In genomic region chr3:148136791-148137251, GRCm38 (mm10) we compare ENCODE assay signal across 12 mouse cellular contexts.
DNase-seq lines count a peak whose midpoint lies in the region; ATAC-seq lines count a peak whose summit lies in the region.
"Had no signal": no experiment of that assay in that cellular context is flagged by ENCODE, and none has a peak within 500 bp of the region (broad histone marks: within the 10 kb centered on the region; RNA-seq: fewer than 3 reads in every experiment).

No protein-coding gene starts in this region.

- H3K9me3 ChIP-seq in forebrain, embryonic 14.5 days (replicated peaks; ENCODE audit: control insufficient read depth, low read length): no peaks in the 10 kb centered on the region
- H3K9me3 ChIP-seq in forebrain, embryonic 15.5 days: no peaks in the 10 kb centered on the region
- H3K9me3 ChIP-seq: heart, embryonic 15.5 days had no signal

- no peak overlapping the region for H3K27ac ChIP-seq in forebrain, embryonic 14.5 days (ENCODE audit: low read depth, low read length)
- H3K27ac ChIP-seq in forebrain, embryonic 15.5 days (replicated peaks): no peak overlapping the region
- H3K27ac ChIP-seq: heart, embryonic 15.5 days; hindbrain, embryonic 14.5 days had no signal

- no peaks in the 10 kb centered on the region for H3K4me1 ChIP-seq in forebrain, embryonic 14.5 days (ENCODE audit: control insufficient read depth, insufficient read depth, low read length)
- no peaks in the 10 kb centered on the region for H3K4me1 ChIP-seq in forebrain, embryonic 15.5 days
- H3K4me1 ChIP-seq: heart, embryonic 15.5 days had no signal

- WGBS in forebrain, embryonic 14.5 days: 86% methylated on average over 3 of the region's 3 CpGs
- WGBS in forebrain, embryonic 15.5 days: 73% methylated on average over 3 of the region's 3 CpGs

- no peaks in the 10 kb centered on the region for H3K36me3 ChIP-seq in forebrain, embryonic 14.5 days (ENCODE audit: control insufficient read depth, insufficient read depth, low read length)
- no peaks in the 10 kb centered on the region for H3K36me3 ChIP-seq in forebrain, embryonic 15.5 days
- H3K36me3 ChIP-seq: heart, embryonic 15.5 days had no signal

- no peak overlapping the region for H3K9ac ChIP-seq in forebrain, embryonic 14.5 days (ENCODE audit: low read length)
- no peak overlapping the region for H3K9ac ChIP-seq in forebrain, embryonic 15.5 days (replicated peaks)
- H3K9ac ChIP-seq: heart, embryonic 15.5 days; hindbrain, embryonic 14.5 days had no signal

- peak; percentile 7 for DNase-seq in forebrain, embryonic 14.5 days (ENCODE audit: low spot score)
- DNase-seq in 3T3-L1 (ENCODE audit: low read depth, low spot score): peak; percentile 35
- peak; percentile 18 for DNase-seq in brain, adult 2 months (ENCODE audit: low read depth, low spot score)
- DNase-seq in lung, adult 18-20 months: peak; percentile 38 to 61
- DNase-seq in embryo, embryonic 9.5 days (ENCODE audit: extremely low spot score): no peak
- DNase-seq in urinary bladder, postnatal 4 days (ENCODE audit: low spot score in 2 of 2): no peak
- DNase-seq: right cerebral cortex, postnatal 25 days; thymus, postnatal 14 days had no signal

- H3K27me3 ChIP-seq in forebrain, embryonic 14.5 days (replicated peaks; ENCODE audit: control insufficient read depth, insufficient read depth, low read length): no peaks in the 10 kb centered on the region
- H3K27me3 ChIP-seq in forebrain, embryonic 15.5 days: no peaks in the 10 kb centered on the region
- H3K27me3 ChIP-seq: heart, embryonic 15.5 days had no signal

- no peak overlapping the region for H3K4me3 ChIP-seq in forebrain, embryonic 14.5 days (ENCODE audit: low read depth, low read length)
- H3K4me3 ChIP-seq in forebrain, embryonic 15.5 days: no peak overlapping the region
- H3K4me3 ChIP-seq: heart, embryonic 15.5 days had no signal

- H3K4me2 ChIP-seq in forebrain, embryonic 14.5 days (ENCODE audit: low read length): no peak overlapping the region
- H3K4me2 ChIP-seq in forebrain, embryonic 15.5 days (replicated peaks): no peak overlapping the region
- H3K4me2 ChIP-seq: heart, embryonic 15.5 days; hindbrain, embryonic 14.5 days had no signal

- no peak for ATAC-seq in forebrain, embryonic 14.5 days
- no peak for ATAC-seq in forebrain, embryonic 15.5 days (replicated peaks)
- no peak for ATAC-seq in monocyte, adult 5-6 weeks (replicated peaks; ENCODE audit: insufficient number of reproducible peaks, low FRiP score, low TSS enrichment, poor library complexity, severe bottlenecking)

Comparison
In these comparisons a context has a peak if more than half of its experiments do, and no peak if none do; other contexts are left out.
1. DNase-seq: peak in forebrain, embryonic 14.5 days (single experiment), 3T3-L1 (single experiment), brain, adult 2 months (single experiment) and lung, adult 18-20 months (2 of 2); none in embryo, embryonic 9.5 days (single experiment) and urinary bladder, postnatal 4 days (0 of 2).